Mouse (Mus musculus) liver, adult 2 months (tissue): ENCODE measurements around the gene Slc29a1.

ENCODE experiments used
- CTCF ChIP-seq: fragments of 200-500 bp; IDR thresholded peaks from 2 replicates; pipeline ENCODE4 v1.5.1; 2011; ENCODE audit warnings: low read depth, low read length, control low read depth
- POLR2A ChIP-seq: fragments of 200-500 bp; IDR thresholded peaks from 2 replicates; pipeline ENCODE4 v1.6.1; 2011; ENCODE audit warnings: low read length, control low read depth; ENCODE audit not compliant: insufficient read depth; ENCODE audit errors: extremely low read depth

DNA sequence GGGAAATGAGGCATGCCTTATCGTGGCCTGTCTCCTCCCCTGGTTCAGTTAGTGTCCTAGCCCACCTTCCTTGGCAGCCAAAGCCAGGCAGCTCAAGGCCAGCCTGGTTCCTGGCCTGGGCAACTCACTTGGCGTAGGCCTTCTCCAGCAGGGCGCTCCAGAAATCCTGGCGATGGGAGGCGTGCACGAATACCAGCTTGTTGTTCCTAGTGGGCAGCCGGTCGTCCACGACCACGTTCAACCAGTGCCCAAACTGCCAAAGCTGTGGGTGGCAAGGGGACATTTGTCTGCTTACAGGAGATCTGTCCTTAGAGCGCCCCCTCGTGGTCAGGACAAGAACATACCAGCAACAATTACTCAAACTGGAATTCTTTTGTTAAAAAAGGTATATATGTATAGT lies 43.3 kb upstream of the Slc29a1 start:
- TF ChIP-seq POLR2A (no peak), CTCF (peak; percentile 69)
